Mouse (Mus musculus): ENCODE measurements around the gene Ccr4. TPM values are rescaled to one million over a fixed set of nuclear protein-coding genes. Genes with fewer than 3 reads are reported as not detected.

The Ccr4 gene
- total RNA-seq, 2 experiments from 2014 or later = not detected

DNA sequence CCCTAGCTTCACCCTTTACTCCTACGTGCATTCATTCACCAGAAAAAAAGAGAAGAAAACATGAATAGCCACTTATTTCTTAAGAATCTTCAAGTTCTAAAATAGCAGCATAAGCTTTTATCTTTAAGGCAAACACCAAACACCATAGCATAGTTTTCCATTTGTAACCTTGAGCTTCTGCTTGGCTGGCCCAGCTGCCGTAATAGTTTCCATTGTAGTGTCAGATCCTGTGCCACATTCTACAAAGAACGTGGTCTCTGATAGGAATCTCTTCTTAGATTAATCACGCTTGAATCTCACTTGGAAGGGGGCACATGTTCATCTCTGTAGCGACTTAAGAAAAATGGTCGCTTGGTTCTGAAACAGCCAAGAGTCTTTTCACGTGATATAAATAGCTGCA is 53.1 kb downstream of the Ccr4 start:
- no peak overlapping the region for H3K27ac ChIP-seq

DNA sequence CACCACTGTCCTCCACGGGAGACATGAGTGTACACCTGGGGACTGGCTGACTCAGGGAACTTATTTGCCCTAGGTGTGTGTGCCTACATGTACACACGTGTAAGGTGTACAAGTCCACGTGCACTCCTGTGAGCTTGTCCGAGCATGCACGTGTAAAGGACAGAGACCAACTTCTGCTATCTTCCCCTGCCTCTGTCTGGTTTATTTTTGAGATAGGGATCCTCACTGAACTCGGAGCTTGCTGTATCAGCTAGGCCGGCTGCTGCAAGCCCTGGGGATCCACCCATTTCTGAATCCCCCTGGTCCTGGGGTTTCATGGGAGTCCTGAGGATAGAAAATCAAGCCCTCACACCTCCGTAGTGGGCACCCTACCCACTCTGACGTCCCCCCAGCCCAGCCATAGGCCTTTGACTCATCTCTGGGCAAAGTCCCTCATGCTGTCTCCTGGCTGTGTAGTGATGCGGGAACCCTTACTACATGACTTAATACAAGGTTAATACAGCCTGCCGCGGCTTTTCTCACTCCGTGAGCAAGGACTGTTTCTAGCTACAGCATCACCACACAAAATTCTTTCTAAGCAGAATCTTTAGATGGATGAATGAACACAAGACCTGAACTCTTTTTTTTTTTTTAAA is 55.5 kb downstream of the Ccr4 start:
- no peak for DNase-seq (ENCODE audit: low spot score in 2 of 2)
- Histone ChIP-seq H3K4me3 (no peak overlapping the region), H3K27ac (no peak overlapping the region)
- TF ChIP-seq CTCF (conservative IDR thresholded peaks at IDR 0.05) = no peak

More for the DNA sequence above, 53.1 kb downstream of the Ccr4 start:
- DNase-seq (ENCODE audit: low spot score in 2 of 2) = no peak
- no peak overlapping the region for H3K4me3 ChIP-seq
- TF ChIP-seq CTCF (conservative IDR thresholded peaks at IDR 0.05) = no peak

DNA sequence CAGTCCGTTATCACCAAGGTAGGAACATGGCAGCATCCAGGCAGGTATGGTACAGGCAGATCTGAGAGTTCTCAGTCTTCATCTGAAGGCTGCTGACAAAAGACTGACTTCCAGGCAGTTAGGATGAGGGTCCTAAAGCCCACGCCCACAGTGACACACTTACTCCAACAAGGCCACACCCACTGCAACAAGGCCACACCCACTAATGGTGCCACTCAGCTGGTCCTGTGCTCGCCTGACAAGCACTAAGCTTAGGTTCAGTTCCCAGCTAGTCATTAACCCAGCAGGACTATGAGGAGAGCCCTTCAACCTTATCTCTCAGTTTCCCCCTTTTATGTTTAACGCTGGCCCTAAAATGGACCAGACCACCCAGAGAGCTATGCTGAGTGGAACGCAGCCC is 56.0 kb downstream of the Ccr4 start:
- no peak for DNase-seq (ENCODE audit: low spot score in 2 of 2)
- Histone ChIP-seq H3K27ac (no peak overlapping the region), H3K4me3 (no peak overlapping the region)
- no peak for TF ChIP-seq CTCF (conservative IDR thresholded peaks at IDR 0.05)

DNA sequence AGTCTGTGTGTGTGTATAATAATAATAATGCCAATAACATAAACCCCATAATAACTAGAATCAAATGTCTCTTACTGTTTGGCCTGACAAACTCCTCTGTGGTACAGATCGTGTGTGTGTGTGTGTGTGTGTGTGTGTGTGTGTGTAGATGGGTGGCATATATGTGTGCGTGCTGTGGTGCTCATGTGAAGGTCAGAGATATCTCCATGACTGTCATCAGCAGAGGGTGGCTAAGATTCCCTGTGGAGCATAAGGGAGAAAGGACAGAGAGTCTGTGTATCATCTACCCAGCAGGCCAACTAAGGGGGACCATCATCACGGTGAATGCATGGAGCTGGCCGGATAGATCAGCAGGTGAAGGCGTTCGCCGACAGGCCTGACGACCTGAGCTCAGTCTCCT is 57.8 kb downstream of the Ccr4 start:
- H3K4me3 ChIP-seq = no peak overlapping the region
- no peak overlapping the region for H3K27ac ChIP-seq
- no peak for DNase-seq (ENCODE audit: low spot score in 2 of 2)
- no peak for TF ChIP-seq CTCF (conservative IDR thresholded peaks at IDR 0.05)

DNA sequence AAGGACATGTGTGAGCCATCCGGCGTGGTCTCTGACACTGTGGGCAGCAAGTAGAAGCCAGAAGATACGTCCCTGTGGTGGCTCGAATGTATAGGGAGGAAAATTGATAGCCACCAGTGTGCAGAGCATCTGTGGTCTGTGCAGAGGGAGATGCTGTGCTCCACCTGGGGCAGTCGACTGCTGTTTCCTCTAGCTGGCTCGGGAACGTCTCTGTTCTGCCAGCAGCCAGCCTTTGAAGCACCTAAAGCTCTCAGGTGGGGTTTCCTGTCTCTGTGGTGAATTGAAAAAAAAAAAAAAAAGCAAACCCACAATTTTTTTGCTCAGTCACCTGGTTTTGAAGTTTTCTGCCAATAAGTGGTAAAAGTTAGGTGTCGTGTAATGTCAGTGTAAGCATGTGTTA is 61.4 kb downstream of the Ccr4 start:
- no peak for DNase-seq (ENCODE audit: low spot score in 2 of 2)
- no peak overlapping the region for H3K4me3 ChIP-seq
- TF ChIP-seq CTCF (conservative IDR thresholded peaks at IDR 0.05) = no peak
- no peak overlapping the region for H3K27ac ChIP-seq

DNA sequence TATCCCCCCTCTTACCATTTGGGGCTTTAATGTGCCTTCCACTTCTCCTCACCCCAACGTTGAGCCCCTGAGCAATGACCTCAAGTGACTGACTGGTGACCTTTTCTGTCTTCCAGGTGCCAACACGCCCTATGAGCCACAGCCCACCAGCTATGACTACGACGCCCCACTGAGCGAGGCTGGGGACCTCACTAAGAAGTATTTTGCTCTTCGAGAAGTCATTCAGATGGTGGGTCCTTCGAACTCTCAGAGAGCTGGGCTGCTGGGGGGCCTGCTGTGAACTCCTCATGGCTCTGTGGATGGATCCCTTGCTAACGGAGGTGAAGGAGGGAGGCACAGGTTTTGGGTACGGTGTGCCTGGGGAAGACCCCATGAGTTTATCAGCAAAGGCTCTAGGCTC is 61.8 kb downstream of the Ccr4 start:
- no peak for DNase-seq (ENCODE audit: low spot score in 2 of 2)
- TF ChIP-seq CTCF (conservative IDR thresholded peaks at IDR 0.05) = no peak
- H3K27ac ChIP-seq = no peak overlapping the region
- H3K4me3 ChIP-seq = no peak overlapping the region

DNA sequence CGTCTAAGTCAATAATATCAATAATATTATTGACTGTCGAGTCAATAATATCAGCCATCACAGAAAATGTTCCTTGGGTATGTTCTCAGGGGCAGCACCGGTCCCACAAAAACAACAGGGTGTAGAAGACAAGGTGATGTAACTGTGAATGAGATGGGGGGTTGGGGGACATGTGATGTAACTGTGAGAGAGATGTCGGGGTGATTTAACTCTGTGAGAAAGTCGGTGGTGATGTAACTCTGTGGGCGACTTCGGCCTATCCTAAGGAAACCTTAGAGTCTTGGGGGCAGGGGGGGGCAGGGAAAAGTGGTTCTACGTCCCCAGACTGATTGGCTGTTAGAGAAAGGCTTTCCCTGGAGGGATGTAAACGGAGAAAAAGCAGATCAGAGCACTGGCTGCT is 62.5 kb downstream of the Ccr4 start:
- DNase-seq (ENCODE audit: low spot score in 2 of 2) = no peak
- TF ChIP-seq CTCF (conservative IDR thresholded peaks at IDR 0.05) = no peak
- Histone ChIP-seq H3K4me3 (no peak overlapping the region), H3K27ac (no peak overlapping the region)

DNA sequence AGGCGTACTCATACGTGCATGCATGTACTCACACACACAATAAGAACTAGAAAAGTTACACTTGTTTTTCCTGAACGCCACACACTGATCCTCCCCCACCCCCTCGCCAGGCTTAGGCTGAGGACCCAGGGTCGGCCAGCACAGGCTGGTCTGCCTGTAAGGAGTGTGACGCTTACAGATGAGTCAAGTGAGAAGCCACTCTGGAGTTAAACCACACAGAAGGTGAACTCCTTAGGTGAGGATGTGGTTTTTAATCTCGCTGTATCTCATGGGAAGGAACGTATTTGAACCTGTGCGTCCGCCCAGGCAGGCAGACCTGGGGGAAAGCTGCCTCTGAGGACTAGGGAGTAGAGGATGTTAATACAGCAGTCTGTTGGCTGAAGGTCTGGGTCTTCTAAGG is 64.2 kb downstream of the Ccr4 start:
- DNase-seq (ENCODE audit: low spot score in 2 of 2) = no peak
- TF ChIP-seq CTCF (conservative IDR thresholded peaks at IDR 0.05) = no peak
- Histone ChIP-seq H3K27ac (no peak overlapping the region), H3K4me3 (no peak overlapping the region)

Other genes with a start within 250 kb of the Ccr4 start
- not detected for gene Bcl2a1c, start 174.8 kb downstream of the Ccr4 start, total RNA-seq (2021)
- gene Crtap, start 114.2 kb downstream of the Ccr4 start, total RNA-seq (2021) = 1 to 10 TPM; 5.4 to 6.0 TPM
- gene Glb1, start 103.8 kb downstream of the Ccr4 start, total RNA-seq (2021) = 10 to 100 TPM; 21.9 to 22.1 TPM
- 10 to 100 TPM; 10.3 to 10.8 TPM for gene Tmppe, start 103.8 kb downstream of the Ccr4 start, total RNA-seq (2021)
- not detected for gene C130032M10Rik, start 10.8 kb upstream of the Ccr4 start, total RNA-seq (2021)
- 1 to 10 TPM; 1.3 to 1.4 TPM for gene Trim71, start 59.5 kb upstream of the Ccr4 start, total RNA-seq (2021)
- 10 to 100 TPM; 51.4 to 56.1 TPM for gene Cnot10, start 135.3 kb upstream of the Ccr4 start, total RNA-seq (2021)
- 10 to 100 TPM; 96.5 to 97.1 TPM for gene Dync1li1, start 183.9 kb upstream of the Ccr4 start, total RNA-seq (2021)
- gene Cmtm6, start 226.2 kb upstream of the Ccr4 start, total RNA-seq (2021) = 10 to 100 TPM; 19.2 to 25.6 TPM

All from layer of hippocampus, adult 2 months (tissue).